Mouse (Mus musculus): ENCODE results near the gene Fnip2. TPM values are rescaled to one million over a fixed set of nuclear protein-coding genes. Genes with fewer than 3 reads are reported as not detected.
"Not testable (repeated sequence)": the region's sequence is repeated elsewhere in the genome, so short reads cannot be mapped to it uniquely, and the experiment has no call there.

Gene Fnip2
- polyA plus RNA-seq, 1 experiment: 10.2 TPM

GRCm38 (mm10) chr3:79472362-79472761, 95.2 kb downstream of the Fnip2 start:
- no peaks in the 10 kb centered on the region for H3K4me1 ChIP-seq (ENCODE audit: control insufficient read depth, insufficient read depth, low read length)
- WGBS: 72% methylated on average over 5 of the region's 5 CpGs
- no peak overlapping the region for H3K4me3 ChIP-seq (replicated peaks; ENCODE audit: extremely low read depth, low read depth, low read length)
- TF ChIP-seq CTCF (IDR thresholded peaks at IDR 0.05; ENCODE audit: insufficient read depth, low read length) (no peak), POLR2A (IDR thresholded peaks at IDR 0.05; ENCODE audit: borderline replicate concordance, extremely low read depth, low read depth, low read length) (no peak)
- DNase-seq: peak; percentile 41

GRCm38 (mm10) chr3:79469440-79469839, 98.2 kb downstream of the Fnip2 start:
- no peak for DNase-seq
- 99% methylated on average over 5 of the region's 5 CpGs for WGBS
- Histone ChIP-seq H3K4me3 (replicated peaks; ENCODE audit: extremely low read depth, low read depth, low read length) (no peak overlapping the region), H3K4me1 (ENCODE audit: control insufficient read depth, insufficient read depth, low read length) (no peaks in the 10 kb centered on the region)
- TF ChIP-seq CTCF (IDR thresholded peaks at IDR 0.05; ENCODE audit: insufficient read depth, low read length) (no peak), POLR2A (IDR thresholded peaks at IDR 0.05; ENCODE audit: borderline replicate concordance, extremely low read depth, low read depth, low read length) (no peak)

- TF ChIP-seq CTCF (IDR thresholded peaks at IDR 0.05; ENCODE audit: insufficient read depth, low read length) (no peak), POLR2A (IDR thresholded peaks at IDR 0.05; ENCODE audit: borderline replicate concordance, extremely low read depth, low read depth, low read length) (no peak)
- no peak overlapping the region for H3K4me3 ChIP-seq (replicated peaks; ENCODE audit: extremely low read depth, low read depth, low read length)
- no peaks in the 10 kb centered on the region for H3K4me1 ChIP-seq (ENCODE audit: control insufficient read depth, insufficient read depth, low read length)
- no peak for DNase-seq
- 82% methylated on average over 14 of the region's 14 CpGs for WGBS
Observed at GRCm38 (mm10) chr3:79458651-79459275, 108.8 kb downstream of the Fnip2 start.

- no peak for DNase-seq
- no peaks in the 10 kb centered on the region for H3K4me1 ChIP-seq (ENCODE audit: control insufficient read depth, insufficient read depth, low read length)
- TF ChIP-seq POLR2A (IDR thresholded peaks at IDR 0.05; ENCODE audit: borderline replicate concordance, extremely low read depth, low read depth, low read length) (no peak), CTCF (IDR thresholded peaks at IDR 0.05; ENCODE audit: insufficient read depth, low read length) (no peak)
- 70% methylated on average over 11 of the region's 11 CpGs for WGBS
- no peak overlapping the region for H3K4me3 ChIP-seq (replicated peaks; ENCODE audit: extremely low read depth, low read depth, low read length)
Observed at GRCm38 (mm10) chr3:79455761-79456160, 111.8 kb downstream of the Fnip2 start.

GRCm38 (mm10) chr3:79452696-79453263, 114.8 kb downstream of the Fnip2 start:
- Histone ChIP-seq H3K4me3 (replicated peaks; ENCODE audit: extremely low read depth, low read depth, low read length) (no peak overlapping the region), H3K4me1 (ENCODE audit: control insufficient read depth, insufficient read depth, low read length) (no peaks in the 10 kb centered on the region)
- 86% methylated on average over 14 of the region's 14 CpGs for WGBS
- no peak for DNase-seq
- no peak for TF ChIP-seq CTCF (IDR thresholded peaks at IDR 0.05; ENCODE audit: insufficient read depth, low read length)
- no peak for TF ChIP-seq POLR2A (IDR thresholded peaks at IDR 0.05; ENCODE audit: borderline replicate concordance, extremely low read depth, low read depth, low read length)

- DNase-seq: no peak
- Histone ChIP-seq H3K4me1 (ENCODE audit: control insufficient read depth, insufficient read depth, low read length) (no peaks in the 10 kb centered on the region), H3K4me3 (replicated peaks; ENCODE audit: extremely low read depth, low read depth, low read length) (no peak overlapping the region)
- TF ChIP-seq POLR2A (IDR thresholded peaks at IDR 0.05; ENCODE audit: borderline replicate concordance, extremely low read depth, low read depth, low read length): no peak
- no peak for TF ChIP-seq CTCF (IDR thresholded peaks at IDR 0.05; ENCODE audit: insufficient read depth, low read length)
- 92% methylated on average over 7 of the region's 7 CpGs for WGBS
Observed at GRCm38 (mm10) chr3:79449361-79449760, 118.2 kb downstream of the Fnip2 start.

- TF ChIP-seq CTCF (IDR thresholded peaks at IDR 0.05; ENCODE audit: insufficient read depth, low read length) (no peak), POLR2A (IDR thresholded peaks at IDR 0.05; ENCODE audit: borderline replicate concordance, extremely low read depth, low read depth, low read length) (no peak)
- DNase-seq: no peak
- WGBS: 70% methylated on average over 5 of the region's 5 CpGs
- Histone ChIP-seq H3K4me1 (ENCODE audit: control insufficient read depth, insufficient read depth, low read length) (no peaks in the 10 kb centered on the region), H3K4me3 (replicated peaks; ENCODE audit: extremely low read depth, low read depth, low read length) (no peak overlapping the region)
Observed at GRCm38 (mm10) chr3:79448421-79448820, 119.2 kb downstream of the Fnip2 start.

- DNase-seq; H3K4me3 ChIP-seq (replicated peaks; ENCODE audit: extremely low read depth, low read depth, low read length); H3K4me1 ChIP-seq (ENCODE audit: control insufficient read depth, insufficient read depth, low read length): not testable (repeated sequence)
- 86% methylated on average over 3 of the region's 3 CpGs for WGBS
Observed at GRCm38 (mm10) chr3:79446648-79447047, 120.9 kb downstream of the Fnip2 start.

- DNase-seq: no peak
- WGBS: 91% methylated on average over 4 of the region's 4 CpGs
- no peaks in the 10 kb centered on the region for H3K4me1 ChIP-seq (ENCODE audit: control insufficient read depth, insufficient read depth, low read length)
- TF ChIP-seq CTCF (IDR thresholded peaks at IDR 0.05; ENCODE audit: insufficient read depth, low read length) (no peak), POLR2A (IDR thresholded peaks at IDR 0.05; ENCODE audit: borderline replicate concordance, extremely low read depth, low read depth, low read length) (no peak)
- no peak overlapping the region for H3K4me3 ChIP-seq (replicated peaks; ENCODE audit: extremely low read depth, low read depth, low read length)
Observed at GRCm38 (mm10) chr3:79446124-79446523, 121.5 kb downstream of the Fnip2 start.

- 52% methylated on average over 8 of the region's 8 CpGs for WGBS
- no peak overlapping the region for H3K4me3 ChIP-seq (replicated peaks; ENCODE audit: extremely low read depth, low read depth, low read length)
- DNase-seq: no peak
- TF ChIP-seq POLR2A (IDR thresholded peaks at IDR 0.05; ENCODE audit: borderline replicate concordance, extremely low read depth, low read depth, low read length): no peak
- TF ChIP-seq CTCF (IDR thresholded peaks at IDR 0.05; ENCODE audit: insufficient read depth, low read length): no peak
- H3K4me1 ChIP-seq (ENCODE audit: control insufficient read depth, insufficient read depth, low read length): no peaks in the 10 kb centered on the region
Observed at GRCm38 (mm10) chr3:79445041-79445440, 122.6 kb downstream of the Fnip2 start.
